Mouse (Mus musculus): ENCODE measurements around the gene Wdfy4.

GRCm38 (mm10) chr14:33231311-33231710 is 46.0 kb upstream of the Wdfy4 start:
- TF ChIP-seq TAL1 (IDR thresholded peaks at IDR 0.05; ENCODE audit: low read length) (no peak), CTCF (IDR thresholded peaks at IDR 0.05 in 2 of 3, conservative IDR thresholded peaks at IDR 0.05 in 1 of 3; ENCODE audit: control insufficient read depth in 1 of 3, insufficient read depth in 1 of 3, low read depth in 2 of 3, low read length in 3 of 3, poor library complexity in 1 of 3, severe bottlenecking in 1 of 3) (no peak), ETS1 (IDR thresholded peaks at IDR 0.05; ENCODE audit: low read depth, low read length) (no peak), TBP (IDR thresholded peaks at IDR 0.05; ENCODE audit: low read depth, low read length) (no peak), POLR2A (IDR thresholded peaks at IDR 0.05; ENCODE audit: control insufficient read depth in 1 of 2, insufficient read depth in 1 of 2, low read depth in 1 of 2, low read length in 2 of 2, poor library complexity in 1 of 2) (no peak)
